Mouse (Mus musculus): ENCODE data around the gene Lin7a. TPM values are rescaled to one million over a fixed set of nuclear protein-coding genes. Genes with fewer than 3 reads are reported as not detected.
"Not testable (repeated sequence)": the region's sequence is repeated elsewhere in the genome, so short reads cannot be mapped to it uniquely, and the experiment has no call there.

The Lin7a gene
- total RNA-seq, 2 experiments from 2014 or later = 27.0 to 32.1 TPM

DNA sequence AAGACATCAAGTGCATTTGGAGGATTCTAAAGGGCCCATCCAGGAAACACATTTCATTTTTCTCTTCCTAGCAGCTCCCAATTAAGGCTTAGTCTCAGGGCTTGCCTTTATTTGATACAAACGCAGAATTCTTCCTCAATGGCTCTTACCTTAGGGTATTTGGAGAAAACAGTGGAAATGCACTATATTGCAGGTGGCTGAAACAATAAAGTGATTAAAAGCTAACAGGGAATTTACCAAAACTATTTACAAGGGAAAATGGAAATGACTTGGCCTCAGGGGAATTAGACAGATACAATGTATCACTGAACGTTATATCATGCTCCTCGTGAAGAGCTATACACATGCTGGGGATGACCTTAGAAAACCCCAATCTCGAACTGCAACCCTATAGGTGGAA, 35.3 kb upstream of the Lin7a start:
- DNase-seq (ENCODE audit: low spot score in 2 of 2) = no peak

DNA sequence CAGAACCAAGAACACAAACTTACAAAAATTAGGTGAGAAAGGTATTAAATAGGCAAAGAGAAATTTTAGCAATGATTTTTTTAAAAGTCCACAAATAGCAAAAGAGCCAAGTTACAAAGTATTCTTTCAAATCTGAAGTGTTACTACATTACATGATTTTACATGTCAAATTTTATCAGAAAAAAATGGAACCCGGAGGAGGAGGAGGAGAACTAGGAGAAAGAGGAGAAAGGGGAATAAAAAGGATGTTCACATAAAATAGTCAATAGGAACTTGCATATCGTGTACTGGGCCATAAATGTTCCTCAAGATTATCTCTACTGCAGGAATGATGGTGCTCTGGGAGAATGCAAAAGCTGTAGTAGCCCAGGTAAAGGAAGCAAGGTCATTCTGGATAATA, 34.4 kb upstream of the Lin7a start:
- no peak for DNase-seq (ENCODE audit: low spot score in 2 of 2)

DNA sequence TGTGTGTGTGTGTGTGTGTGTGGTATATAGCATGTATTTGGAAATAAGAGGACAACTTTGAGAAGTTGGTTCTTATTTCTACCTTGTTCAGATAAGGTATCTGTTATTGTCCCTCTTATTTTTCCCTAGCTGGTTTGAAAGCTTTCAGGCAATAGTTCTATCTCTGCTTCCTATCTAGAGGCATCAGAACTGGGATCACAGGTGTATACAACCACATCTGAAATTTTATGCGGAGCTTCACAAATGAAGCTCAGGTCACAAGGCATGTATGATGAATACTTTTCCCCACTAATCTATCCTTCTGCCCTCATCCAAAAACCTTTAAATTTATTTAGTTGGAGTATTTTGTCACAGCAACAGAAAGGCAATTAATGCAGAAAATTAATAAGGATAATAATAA, 33.8 kb upstream of the Lin7a start:
- DNase-seq (ENCODE audit: low spot score in 2 of 2) = no peak

DNA sequence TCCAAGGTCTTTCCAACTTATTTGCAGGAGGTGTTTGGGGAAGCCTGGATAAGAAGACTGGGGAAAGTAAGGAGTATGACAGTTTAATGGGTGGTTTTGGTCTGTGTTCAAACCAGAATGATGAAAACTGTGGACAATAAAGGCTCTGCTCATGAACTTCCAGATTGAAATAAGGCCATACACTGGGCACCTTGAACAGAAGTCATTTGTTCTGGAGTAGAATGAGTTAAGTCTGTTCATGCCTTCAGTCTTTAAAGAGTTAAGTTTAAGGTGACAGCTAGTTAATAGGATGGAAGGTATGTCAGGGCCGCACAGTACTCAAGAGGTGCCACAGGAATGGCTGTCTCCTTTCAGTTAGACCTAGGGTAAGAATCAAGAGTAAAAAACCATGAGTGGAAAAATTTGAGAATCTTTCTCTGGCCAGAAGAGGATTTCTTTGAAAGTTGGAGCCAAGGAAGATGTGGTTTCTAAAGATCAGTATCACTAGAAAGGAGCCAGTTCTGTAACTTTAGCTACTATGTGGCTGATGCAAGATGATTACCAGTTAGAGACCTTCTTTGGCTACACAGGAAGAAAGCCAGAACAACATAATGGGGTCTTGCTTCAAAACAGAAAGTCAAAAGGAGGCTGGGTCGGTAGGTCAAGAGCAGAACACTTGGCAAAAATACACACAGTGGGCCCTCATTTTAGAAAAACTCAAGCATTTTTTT, 33.2 kb upstream of the Lin7a start:
- no peak for DNase-seq (ENCODE audit: low spot score in 2 of 2)

DNA sequence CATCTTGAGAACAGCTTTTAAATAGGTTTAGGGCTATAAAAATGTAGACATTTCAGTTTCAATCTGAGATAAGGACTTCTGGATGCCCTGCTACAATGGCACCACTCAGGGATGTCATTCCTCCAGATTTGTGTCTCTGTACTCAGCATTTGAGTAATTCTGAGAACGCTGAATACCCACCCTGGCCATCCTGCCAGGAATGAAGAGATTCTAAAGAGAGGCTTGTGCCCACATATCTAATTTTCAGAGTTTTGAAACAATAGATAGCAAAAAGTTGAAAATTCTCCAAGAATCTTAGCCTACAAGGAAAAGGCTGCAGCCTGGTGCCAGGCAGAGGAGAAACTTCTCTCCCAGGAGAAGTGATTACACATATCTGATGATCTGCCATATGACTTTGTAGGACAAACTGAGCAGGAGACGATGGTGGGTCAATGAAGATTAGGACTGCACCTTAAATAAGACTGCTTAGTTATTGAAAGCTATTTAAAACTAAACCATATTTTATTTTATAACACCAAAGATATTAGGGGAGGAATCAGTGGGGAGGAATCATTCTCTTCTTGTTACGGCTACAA, 32.5 kb upstream of the Lin7a start:
- DNase-seq (ENCODE audit: low spot score in 2 of 2) = no peak

DNA sequence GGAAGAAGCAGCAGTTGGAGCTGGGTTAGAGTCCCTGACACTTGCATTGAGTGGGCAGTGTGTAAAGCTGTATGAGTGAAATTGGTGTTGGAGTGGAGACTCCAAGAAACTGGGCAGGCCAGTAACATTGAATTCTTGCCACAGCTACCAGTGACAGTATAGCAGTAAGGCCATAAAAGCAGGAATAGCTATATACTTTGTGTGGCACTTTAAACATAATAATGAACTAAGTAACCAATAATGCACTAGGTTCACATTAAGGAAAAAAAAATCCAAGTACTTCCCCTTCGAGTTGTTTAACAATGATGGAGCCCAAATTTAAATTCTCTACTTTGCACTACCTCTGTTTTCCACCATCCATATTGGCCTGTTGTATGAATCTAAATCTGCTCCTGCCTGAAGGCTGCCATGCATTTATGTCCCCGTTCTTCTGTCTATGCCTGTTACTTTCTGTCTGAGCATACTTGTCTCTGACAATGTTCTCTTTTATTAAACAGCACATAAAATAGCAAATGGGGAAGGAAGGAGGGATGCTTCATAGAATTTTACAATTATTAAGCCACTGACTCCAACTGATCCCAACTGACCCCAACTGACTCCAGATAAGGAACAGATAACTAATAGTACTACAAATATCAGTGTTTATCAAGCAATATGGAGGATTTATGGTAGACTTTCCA, 31.7 kb upstream of the Lin7a start:
- DNase-seq (ENCODE audit: low spot score in 2 of 2) = no peak

DNA sequence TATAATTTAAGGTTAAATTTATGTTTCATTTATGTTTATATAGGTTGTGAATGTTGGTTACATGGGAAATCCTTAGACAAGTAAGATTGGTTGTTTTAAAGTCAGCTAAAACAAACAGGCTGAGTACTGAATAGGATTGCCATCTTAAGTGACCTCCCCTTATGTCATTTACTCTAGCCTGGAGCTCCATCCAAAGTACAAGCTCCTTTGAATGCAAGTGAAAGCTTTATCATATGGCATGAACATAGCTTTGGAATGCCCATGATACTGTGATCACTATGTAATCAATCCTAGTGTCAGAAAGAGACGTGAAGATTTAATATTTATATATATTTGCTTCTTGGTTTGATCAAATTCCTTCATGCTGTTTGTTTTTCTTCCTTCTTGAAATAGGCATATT, 31.0 kb upstream of the Lin7a start:
- DNase-seq (ENCODE audit: low spot score in 2 of 2) = no peak

DNA sequence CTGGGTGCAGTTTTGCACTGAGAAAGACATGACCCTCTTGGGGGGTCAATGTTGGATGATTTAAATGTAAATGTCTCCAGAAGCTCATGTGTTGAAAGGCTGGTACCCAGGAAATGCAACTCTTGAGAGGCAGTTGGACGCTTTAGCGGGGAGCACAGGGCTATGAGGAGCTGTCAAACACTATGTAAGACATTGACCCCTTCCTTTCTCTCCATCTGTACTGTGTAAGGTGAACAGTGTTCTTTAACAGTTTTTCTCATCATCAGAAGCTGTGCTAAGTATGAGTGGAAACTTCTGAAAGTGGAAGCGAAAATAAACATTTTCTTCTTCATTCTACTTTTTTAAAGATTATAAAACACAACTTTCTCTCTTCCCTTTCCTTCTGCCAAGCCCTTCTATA, 30.5 kb upstream of the Lin7a start:
- DNase-seq (ENCODE audit: low spot score in 2 of 2) = no peak

DNA sequence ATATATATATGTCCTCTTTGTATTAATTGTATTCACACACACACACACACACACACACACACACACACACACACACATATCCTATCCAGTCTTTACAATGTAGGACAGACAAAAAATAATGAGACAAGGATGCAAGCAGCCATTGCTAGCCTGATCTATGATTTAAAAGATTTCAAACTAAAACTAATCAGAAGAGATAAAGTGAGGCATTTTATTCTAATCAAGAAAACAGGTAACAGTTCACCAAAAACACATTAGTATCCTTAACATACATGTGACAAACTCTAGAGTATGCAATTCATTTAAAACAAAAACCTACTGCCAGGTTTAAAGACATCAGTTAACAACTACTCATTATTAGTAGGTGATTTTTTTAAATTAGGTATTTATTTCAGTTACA, 30.1 kb upstream of the Lin7a start:
- DNase-seq (ENCODE audit: low spot score in 2 of 2) = no peak

DNA sequence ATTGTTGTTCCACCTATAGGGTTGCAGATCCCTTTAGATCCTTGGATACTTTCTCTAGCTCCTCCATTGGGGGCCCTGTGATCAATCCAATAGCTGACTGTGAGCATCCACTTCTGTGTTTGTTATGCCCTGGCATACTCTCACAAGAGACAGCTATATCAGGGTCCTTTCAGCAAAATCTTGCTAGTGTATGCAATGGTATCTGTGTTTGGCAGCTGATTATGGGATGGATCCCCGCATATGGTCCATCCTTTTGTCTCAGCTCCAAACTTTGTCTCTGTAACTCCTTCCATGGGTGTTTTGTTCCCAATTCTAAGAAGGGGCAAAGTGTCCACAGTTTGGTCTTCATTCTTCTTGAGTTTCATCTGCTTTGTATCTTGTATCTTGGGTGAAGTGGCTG, 29.5 kb upstream of the Lin7a start:
- not testable (repeated sequence) for DNase-seq (ENCODE audit: low spot score in 2 of 2)

DNA sequence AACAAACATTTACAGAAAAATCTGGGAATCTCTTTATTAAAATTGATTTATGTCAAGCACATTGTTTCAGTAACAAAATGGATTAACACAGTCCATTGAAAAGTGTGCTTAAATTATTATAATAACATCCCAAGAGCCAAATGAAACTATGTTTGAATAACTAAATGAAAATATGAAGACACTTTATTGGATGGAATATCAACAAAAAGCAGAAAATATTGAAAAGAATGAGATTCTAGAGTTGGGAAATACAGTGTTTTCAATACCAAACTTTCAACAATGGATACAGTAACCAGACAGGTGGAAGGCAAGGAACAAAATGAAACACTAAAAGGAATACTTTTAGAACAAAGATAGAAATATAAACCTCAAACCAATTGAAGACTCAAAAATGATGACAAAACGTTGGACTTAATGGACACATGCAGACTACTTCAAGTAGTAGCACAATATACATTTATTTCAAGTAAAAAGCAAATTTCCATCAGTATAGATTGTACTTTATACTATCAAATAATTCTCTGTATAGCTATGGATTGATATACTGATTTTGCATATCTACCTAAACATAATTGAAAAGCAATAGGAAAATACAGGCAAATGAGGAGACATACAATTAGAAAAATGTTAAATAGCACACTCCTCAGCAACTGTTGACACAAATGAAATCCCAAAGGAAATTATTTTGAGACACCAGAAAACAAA, 28.6 kb upstream of the Lin7a start:
- no peak for DNase-seq (ENCODE audit: low spot score in 2 of 2)

DNA sequence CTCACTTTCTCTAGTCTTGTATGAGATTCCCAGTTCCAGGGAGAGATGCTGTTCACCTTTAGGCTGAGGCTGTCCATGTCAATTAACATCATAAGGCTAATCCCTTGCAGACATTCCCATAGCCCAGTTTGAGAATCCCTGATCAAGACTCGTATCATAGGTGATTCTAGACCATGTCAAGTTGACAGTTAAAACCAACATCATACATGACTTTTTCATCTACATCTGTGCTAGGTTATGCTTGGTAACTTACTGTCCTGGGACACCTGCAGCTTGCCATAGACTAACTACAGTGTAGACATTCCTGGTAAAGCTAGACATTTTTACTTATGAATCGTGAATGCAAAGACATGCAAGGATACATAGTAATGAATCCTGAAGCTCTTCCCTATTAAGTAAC, 27.3 kb upstream of the Lin7a start:
- no peak for DNase-seq (ENCODE audit: low spot score in 2 of 2)

DNA sequence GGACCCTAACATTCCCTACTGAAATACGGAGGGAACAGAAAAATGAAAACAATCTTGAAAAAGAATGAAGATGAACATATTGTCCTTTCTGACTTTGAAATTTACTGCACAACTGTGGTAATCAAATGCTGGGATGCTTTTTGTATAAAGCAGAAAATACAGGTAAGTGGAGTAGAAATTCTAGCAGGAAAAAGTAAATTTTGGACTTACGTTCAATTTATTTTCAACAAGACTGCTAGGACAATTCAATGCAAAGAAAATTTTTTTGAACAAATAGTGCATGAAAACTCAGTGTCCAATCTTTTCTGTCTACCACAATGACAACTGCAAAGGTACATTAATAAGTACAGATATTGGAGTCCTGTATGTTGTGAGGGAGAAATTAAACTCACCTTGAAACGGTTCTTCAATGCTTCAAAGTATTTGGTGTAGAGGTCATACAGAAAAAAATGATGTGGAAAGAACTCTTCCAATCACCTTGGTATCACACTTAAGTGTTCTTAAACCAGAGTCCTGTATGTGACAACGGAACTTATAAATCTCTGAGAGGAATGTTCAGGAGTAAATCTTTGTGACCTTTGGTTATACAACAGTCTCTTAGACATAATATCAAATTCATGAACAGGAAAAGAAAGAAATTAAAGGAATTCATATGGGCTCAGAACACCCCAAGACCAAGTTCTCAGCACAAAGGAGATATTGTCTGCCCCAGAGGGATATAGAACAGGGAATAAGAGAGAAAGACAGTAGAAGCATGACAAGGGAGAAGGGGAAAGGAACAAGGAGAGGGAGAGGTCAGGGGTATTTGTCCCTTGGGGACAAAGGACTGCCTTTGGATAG, 26.6 kb upstream of the Lin7a start:
- DNase-seq (ENCODE audit: low spot score in 2 of 2) = no peak

DNA sequence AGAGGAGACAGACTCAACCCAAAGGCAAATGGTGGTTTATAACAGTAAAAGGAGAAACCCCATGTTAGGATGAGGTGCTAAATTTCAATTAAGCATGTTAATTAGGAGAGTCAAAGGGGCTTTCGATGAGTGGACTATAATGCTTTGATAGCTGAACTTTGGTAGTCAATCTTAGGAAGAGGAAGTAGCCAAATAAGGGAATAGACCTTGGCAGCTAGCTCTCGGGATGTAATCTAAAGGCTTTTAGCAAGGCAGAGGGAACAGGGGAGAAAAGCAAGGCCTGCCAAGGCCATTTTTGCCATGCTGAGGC, 26.0 kb upstream of the Lin7a start:
- no peak for DNase-seq (ENCODE audit: low spot score in 2 of 2)

DNA sequence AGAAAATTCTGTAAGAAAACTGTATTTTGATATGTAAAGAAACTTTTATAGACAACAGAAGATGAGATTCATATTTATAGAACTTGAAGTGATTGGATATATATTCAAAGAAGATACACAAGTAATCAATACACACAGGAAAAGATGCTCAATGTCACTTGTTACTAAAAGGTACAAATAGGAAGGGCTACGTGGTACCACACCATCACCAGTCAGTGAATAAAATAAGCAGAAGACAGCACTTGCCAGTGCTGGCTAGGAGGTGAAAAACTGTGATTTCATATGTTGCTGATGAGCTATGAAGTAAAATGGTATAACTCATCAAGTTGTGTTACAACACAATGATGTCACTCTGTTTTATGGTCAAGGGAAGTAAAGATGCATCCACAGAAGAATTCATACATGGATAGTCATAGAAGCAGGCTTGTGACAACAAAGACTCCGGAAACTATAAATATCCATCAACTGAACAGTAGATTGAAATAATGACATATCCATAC, 25.5 kb upstream of the Lin7a start:
- no peak for DNase-seq (ENCODE audit: low spot score in 2 of 2)

DNA sequence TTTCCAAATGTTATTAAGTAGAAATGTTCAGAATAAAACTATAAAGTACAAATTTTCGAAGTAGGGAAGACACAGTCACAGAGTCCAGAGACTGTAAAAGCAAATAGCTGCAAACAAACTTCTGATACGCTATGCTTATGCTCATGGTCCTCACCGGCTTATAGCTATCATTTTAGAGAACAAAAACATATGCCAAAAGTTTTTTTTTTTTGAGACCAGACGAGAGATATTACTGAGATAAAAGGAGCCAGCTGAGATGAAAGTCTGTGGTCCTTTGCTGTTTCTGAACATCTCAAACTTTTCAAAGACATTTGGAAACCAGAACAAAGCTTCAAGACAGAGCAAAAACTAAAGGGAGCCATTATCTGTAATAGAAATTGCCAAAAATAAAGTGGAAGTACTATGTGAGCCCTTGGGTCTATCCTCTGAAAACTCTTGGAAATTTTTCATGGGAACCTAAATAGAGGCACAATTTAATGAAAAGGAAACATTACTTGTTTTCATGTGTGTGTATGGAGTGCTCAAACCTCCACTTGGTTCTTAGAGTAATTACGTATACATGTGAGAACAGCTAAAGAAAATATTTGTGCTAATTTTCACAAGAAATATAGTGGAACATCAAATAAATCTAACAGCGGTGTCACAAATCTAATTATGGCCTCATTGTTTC, 24.4 kb upstream of the Lin7a start:
- DNase-seq (ENCODE audit: low spot score in 2 of 2) = no peak

DNA sequence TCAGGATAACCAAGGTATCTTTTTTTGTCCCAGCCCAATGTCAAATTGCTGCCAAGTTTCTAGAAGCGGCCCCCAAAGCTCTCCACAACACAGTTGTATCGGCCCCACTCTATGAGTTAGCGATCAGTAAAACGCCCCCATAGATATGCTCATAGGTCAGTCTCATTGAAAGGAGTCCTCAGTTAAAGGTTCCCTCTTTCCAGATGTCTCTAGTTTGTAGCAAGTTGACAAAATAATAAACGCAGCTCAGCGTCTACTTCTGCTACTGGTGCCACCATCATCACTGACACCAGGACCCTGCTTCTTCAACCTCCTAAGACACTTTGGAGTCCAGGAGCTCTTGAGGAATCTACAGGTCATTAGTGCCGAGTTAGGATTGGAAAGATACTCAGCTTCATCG, 23.0 kb upstream of the Lin7a start:
- DNase-seq (ENCODE audit: low spot score in 2 of 2) = no peak

DNA sequence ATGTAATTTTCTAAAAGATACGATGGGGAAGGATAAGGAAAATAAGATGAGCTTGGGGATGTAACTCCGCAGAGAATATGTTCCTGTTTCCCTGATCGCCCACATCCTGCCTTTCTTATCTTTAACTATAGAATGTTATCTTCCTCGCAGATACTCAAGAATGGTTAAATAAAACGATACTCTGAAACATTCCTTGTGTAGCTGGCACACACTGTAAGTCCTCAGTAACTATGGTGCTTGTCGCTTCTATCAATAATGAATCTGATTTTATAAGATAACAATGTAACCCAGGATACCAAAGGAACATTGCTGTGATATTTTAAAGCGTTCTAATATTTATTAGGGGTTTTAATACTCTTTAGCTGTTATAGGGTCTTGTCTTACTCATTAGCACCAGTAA, 22.4 kb upstream of the Lin7a start:
- DNase-seq (ENCODE audit: low spot score in 2 of 2) = no peak

DNA sequence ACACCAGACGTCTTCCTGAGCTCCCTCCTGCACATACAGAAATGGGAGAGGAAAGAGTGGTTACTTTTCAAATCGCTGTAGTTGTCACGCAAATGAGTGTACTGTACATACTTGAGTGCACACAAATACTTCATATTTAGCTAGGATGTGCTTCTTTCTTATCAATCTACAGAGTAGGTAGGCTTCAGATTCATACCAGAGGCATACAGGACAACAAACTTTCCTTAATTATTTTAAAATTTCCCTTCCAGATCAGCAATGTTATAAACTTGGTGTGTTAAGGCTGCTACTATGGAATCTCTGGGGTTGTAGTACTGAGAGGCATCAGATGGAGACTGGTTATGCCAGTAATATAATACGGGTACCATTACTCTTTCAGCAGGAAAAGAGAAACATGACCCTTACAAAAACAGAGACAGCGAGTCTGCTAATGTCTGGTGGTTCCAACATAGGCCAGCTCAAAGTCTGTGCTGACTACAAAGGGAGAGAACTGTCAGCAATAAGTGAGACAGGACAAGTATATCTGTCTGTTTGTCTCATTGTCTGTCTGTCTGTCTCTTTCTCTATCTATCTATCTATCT, 21.8 kb upstream of the Lin7a start:
- no peak for DNase-seq (ENCODE audit: low spot score in 2 of 2)
